Comparison of ENCODE assay signal across 24 mouse cellular contexts in genomic region chr5:107156096-107156495, GRCm38 (mm10).
DNase-seq lines count a peak whose midpoint lies in the region; TF ChIP-seq lines count a peak whose summit lies in the region.
"Had no signal": no experiment of that assay in that cellular context is flagged by ENCODE, and none has a peak within 500 bp of the region (broad histone marks: within the 10 kb centered on the region; RNA-seq: fewer than 3 reads in every experiment).

No protein-coding gene starts in this region.

- H3K36me3 ChIP-seq in hindbrain, embryonic 10.5 days: no peaks in the 10 kb centered on the region
- H3K36me3 ChIP-seq: forebrain, embryonic 15.5 days; G1E had no signal

- intact Hi-C loops in gastrocnemius, adult 2 months (cut with DNase I): no loop called here

- peak overlapping the region; percentile 77 for H3K27ac ChIP-seq in gastrocnemius, adult 2 months
- H3K27ac ChIP-seq in hindbrain, embryonic 10.5 days: no peak overlapping the region
- H3K27ac ChIP-seq: forebrain, embryonic 13.5 days; forebrain, embryonic 15.5 days had no signal

- no peak for DNase-seq in gastrocnemius, adult 2 months
- no peak for DNase-seq in gastrocnemius, adult 18-20 months (ENCODE audit: low spot score)
- peak; percentile 66 for DNase-seq in NIH3T3 (ENCODE audit: low read depth)
- DNase-seq in fat pad, adult 2 months (ENCODE audit: extremely low read depth, low read depth, low spot score): peak; percentile 100
- peak; percentile 36 for DNase-seq in skeletal muscle tissue, adult 2 months (ENCODE audit: low read depth, low spot score)
- no peak for DNase-seq in embryo, embryonic 11 days
- no peak for DNase-seq in hindbrain, embryonic 10.5 days (ENCODE audit: low spot score)
- DNase-seq in heart, adult 8-10 months (ENCODE audit: low spot score): no peak
- DNase-seq: adrenal gland, adult 8-10 months; adrenal gland, postnatal 25 days; B cell, adult 2 months; cerebellum, adult 11-12 months; cerebellum, adult 2 months; cerebellum, adult 9-10 months; cerebellum, postnatal 10 days; cerebellum, postnatal 25 days; forebrain, postnatal 0 days had no signal

- peaks cover 32% of the 10 kb centered on the region for H3K4me1 ChIP-seq in hindbrain, embryonic 10.5 days (replicated peaks)
- H3K4me1 ChIP-seq: forebrain, embryonic 15.5 days had no signal

- no peaks in the 10 kb centered on the region for H3K9me3 ChIP-seq in hindbrain, embryonic 10.5 days
- H3K9me3 ChIP-seq: embryonic facial prominence, embryonic 13.5 days; embryonic facial prominence, embryonic 15.5 days; forebrain, embryonic 13.5 days; forebrain, embryonic 15.5 days; G1E had no signal

- TF ChIP-seq CTCF in gastrocnemius, adult 2 months (IDR thresholded peaks at IDR 0.05): no peak

- H3K27me3 ChIP-seq in hindbrain, embryonic 10.5 days (ENCODE audit: insufficient read depth, poor library complexity, severe bottlenecking): no peaks in the 10 kb centered on the region
- H3K27me3 ChIP-seq: CH12.LX; embryonic facial prominence, embryonic 13.5 days; embryonic facial prominence, embryonic 15.5 days had no signal

- 95% methylated on average over 3 of the region's 3 CpGs for WGBS in hindbrain, embryonic 10.5 days

- no peak overlapping the region for H3K4me3 ChIP-seq in gastrocnemius, adult 2 months
- H3K4me3 ChIP-seq in hindbrain, embryonic 10.5 days: no peak overlapping the region
- H3K4me3 ChIP-seq: embryonic facial prominence, embryonic 13.5 days; embryonic facial prominence, embryonic 15.5 days; erythroblast, embryonic 14.5 days; forebrain, embryonic 13.5 days; forebrain, embryonic 15.5 days had no signal

Comparison
In these comparisons a context has a peak if more than half of its experiments do, and no peak if none do; other contexts are left out.
1. DNase-seq: peak in NIH3T3 (single experiment), fat pad, adult 2 months (single experiment) and skeletal muscle tissue, adult 2 months (single experiment); none in gastrocnemius, adult 2 months (single experiment), gastrocnemius, adult 18-20 months (single experiment), embryo, embryonic 11 days (single experiment), hindbrain, embryonic 10.5 days (single experiment) and heart, adult 8-10 months (single experiment).